Mouse (Mus musculus) brain, adult 2 months (tissue): ENCODE data around the gene Pde4dip.

ENCODE experiments used
- DNase-seq: peaks from one replicate; pipeline ENCODE4 v3.0.0; 2011; ENCODE audit warnings: low read depth, low spot score

Gene Pde4dip

DNA sequence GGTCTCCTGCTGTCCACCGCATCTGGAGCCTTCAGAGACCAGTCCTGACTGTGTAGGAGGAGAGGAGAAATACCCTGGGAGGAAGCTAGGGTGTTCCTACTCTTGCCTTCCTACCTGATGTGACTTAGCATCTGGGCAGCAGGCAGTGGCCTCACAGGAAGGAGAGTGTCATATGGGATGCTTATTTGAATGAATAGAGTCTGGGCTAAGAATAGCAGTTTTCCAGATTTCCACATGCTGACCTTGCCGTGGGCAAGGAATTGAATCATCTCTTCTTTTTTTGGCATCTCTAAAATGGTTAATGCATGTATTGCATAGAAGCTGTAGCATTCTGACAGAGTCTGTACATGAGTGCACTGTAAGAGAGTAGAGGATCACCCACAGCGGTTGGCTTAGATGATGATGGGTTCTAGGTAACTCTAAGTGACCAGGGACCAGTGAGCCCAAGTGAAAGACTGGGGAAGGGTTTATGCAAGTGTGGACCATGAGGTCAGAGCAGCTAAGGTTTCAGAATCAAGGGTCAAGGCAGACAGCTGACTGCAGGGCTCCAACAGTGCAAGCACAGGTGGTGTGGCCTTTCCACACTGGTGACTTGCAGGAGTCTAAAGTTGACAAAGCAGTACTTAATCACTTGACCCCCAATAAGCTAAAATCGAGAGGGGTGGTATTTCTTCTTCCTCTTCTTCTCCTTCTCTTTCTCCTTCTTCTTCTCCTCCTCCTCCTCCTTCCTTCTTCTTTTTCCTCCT lies 202.0 kb downstream of the Pde4dip start:
- peak; percentile 57 for DNase-seq

DNA sequence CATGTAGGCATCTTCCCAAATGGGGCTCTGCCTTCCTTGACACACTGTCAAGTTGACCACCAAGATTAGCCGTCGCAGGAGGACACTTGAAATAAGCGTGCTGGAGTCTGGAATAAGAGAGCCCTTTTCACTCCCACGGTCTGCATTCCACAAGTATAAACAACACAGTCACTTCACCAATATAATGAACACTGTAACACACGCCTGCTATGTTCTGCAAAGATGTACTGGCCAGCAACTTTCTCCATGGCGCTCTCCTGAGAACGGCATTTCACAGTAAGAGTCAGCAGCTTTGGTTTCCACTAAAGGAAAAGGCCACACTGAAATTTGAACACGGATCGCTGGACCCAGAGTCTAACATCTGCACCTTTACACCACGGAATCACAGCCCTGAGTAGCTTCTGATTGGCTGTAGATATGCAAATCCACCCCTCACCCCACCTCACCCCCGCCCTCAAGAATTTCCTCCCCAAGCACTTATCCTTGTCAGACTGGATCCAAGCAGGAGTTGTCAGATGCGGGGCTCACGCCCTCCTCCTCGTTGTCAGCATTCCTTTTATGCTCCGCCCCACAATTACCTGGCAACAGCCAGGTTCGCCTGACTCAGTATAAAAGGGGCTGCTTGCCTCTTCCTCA lies 204.8 kb downstream of the Pde4dip start:
- DNase-seq = peak; percentile 44

DNA sequence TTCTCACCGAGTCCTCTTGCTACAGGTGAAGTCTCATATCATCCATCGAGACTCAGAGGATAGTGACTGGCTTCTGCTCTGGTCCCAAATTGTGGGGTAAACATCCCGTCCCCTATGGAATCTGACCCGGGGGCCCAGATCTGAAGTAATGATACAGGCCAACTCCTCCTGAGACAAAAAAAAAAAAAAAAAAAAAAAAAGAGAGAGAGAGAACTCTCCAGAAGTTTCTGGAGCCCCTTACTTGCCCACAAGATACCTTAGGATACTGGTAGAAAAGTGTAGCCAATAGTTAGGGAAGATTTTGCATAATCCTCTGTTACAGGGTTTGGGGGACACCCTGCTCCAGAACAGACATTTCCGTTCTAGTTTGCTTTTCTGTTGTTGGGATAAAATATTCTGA lies 205.9 kb downstream of the Pde4dip start:
- DNase-seq = no peak

DNA sequence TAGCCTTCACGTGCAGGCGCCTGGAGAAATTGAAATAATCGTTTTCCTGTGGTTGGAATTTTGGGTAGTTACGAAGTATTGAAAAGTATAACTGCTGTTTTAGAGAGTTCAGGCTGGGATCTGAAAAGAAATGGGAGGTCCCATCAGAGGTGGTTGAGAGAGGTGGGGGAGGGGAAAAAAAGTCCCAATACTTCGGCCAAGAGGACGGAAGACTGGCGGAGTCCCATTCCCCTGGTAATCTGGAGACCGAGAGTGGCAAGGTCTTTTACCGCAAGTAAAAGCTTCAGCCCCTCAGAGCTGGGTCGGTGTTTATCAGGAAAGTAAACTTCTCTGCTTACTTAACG lies 206.4 kb downstream of the Pde4dip start:
- no peak for DNase-seq

DNA sequence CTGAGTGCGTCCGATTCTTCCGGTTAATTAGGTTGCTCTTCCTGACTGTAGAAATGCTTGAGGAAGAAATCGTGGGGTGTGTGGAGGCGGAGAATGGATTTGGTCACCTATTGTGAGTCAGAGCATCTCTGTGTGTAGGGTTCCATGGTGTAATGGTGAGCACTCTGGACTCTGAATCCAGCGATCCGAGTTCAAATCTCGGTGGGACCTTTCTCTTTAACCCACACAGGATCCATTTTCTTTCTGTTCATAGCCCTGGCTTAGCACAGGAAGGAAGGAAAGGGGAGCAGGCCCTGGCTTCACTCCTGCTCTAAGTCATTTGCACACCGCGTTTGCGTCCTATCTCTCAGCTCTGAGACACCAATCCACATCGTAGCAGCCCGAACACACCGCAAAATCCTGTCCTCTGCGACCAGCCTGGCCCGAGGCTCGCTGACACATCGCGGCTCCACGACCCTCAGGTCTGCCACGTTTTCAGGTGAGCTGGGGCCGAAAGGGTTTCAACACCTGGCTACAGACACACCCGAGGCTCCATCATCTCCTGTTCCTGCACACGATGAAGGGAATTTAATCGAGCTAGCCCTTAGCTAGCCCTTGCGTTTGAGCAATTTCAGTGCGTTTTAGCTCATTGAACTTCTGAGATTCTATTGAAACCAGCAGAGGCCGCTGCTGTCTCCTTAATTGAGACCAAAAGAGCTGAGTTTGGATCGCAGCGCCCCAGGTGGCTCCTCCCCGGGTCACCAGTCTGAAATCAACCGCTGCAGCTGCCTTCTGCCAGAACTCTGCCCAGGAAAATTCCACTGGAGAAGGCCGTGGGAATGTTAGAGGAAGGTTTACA lies 207.0 kb downstream of the Pde4dip start:
- peak; percentile 85 for DNase-seq

DNA sequence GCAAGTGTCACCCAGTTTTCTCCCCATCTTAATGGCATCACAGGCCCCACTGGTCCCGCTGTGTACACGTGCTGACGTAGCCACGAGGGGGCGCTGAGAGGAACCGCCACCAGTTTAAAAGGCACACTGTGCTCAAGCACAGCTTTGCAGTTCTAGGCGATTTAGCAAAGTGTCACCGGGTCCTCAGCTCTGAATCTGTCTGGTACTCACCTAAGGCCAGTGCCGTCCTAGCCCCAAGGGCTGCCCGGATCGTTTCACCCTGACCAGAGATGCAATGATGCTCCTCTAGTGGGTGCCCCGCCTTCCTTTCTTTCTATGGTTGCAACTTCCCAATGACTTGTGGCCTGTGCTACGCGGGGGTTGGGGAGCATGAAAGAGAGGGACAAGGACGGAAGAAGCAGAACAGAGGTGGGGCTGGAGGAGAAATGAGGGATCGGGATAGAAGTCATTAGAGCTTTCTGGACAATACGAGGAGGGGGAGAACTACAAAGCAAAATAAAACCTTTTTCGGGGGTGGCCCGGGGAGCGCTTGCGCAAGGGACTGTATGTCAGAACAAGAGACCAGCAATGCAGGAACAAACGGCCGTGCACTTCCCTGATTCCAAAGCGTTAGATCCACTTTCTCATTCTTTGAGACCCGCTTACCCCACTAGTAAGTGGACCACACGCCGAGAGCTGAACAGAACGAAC lies 207.7 kb downstream of the Pde4dip start:
- DNase-seq = peak; percentile 83

DNA sequence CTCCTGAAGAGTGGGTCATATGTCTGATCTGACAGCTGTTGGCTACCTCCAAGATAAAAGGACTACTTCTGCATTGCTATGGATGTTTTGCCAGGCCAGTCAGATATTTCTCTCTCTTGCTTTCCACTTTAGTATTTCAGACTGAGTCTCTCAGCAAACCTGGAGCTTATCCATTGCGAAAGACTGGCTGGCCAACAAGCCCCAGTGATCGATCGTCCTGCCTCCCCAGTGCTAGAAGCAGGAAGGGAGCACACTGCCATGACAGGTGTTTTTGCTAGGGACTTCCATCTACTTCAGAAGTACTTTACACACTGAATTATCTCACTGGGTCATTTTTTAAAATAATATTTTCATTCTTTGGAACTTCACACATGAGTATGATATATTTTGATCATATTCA lies 210.1 kb downstream of the Pde4dip start:
- no peak for DNase-seq

DNA sequence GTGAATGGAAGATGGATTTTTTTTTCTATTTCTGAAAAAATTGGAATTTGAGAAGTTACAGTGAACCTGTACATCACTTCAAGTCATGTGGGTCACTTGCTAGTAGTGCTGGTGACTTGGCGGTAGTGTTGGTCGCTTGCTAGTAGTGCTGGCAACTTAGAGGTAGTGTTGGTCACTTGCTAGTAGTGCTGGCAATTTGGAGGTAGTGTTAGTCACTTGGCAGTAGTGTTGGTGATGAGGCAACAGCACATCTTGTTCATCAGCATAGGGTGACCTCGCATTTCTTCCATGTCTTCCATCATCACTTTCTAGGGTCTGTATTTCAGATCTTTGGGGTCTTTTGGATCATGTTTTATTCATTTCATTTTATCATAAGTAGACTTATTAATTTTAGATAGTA lies 212.4 kb downstream of the Pde4dip start:
- DNase-seq = no peak

DNA sequence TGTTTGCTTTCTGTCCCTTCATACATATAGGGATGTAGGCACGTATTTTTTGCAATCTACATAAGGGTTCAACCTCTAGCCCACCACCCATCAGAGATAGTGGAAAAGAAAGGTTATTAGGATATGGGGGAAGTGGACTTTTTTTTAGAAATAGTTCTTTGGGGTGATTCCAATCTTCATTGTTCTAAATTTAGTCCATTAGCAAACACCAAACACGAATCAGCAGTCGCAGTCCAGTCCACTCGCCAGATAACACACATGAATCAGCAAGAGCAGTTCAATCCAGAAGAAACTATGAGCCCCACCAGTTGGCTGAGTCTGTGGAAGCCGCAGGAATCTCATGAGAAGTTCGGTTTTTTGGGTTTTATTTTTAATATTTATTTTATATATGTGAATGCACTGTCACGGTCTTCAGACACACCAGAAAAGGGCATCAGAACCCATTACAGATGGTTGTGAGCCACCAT lies 213.8 kb downstream of the Pde4dip start, which contains the start of gene Gm17651:
TSS of gene Gm17651 (minus strand) at position 51 of the 467 bp plus-strand sequence.
- no peak for DNase-seq

DNA sequence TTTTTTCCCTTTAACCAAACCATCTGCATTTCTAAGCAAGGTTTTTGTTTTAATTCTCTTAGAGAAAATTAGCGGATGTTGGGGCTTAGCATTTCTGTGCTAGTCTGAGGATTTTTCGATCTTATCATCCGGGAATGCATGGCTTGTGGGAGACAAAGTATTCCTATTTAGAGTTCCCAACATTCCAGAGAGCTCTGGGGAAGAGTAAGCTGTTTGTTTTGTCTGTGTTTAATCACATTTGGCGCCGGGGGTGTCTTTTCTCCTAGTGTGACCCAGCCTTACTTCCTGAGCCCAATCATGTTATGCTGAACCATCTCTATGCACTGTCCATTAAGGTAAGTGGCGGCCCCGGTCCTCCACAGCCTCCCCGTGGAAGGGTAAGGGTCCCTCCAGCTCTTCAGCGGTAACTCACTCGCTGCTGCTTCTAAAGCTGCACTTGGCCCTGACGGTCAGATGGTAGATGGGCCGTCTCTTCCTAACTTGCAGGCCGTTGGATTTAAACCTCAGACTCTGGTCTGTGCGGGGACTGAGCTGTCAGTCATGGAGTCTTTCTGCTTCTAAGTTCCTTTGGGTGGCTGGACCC lies 221.3 kb downstream of the Pde4dip start:
- DNase-seq = no peak

DNA sequence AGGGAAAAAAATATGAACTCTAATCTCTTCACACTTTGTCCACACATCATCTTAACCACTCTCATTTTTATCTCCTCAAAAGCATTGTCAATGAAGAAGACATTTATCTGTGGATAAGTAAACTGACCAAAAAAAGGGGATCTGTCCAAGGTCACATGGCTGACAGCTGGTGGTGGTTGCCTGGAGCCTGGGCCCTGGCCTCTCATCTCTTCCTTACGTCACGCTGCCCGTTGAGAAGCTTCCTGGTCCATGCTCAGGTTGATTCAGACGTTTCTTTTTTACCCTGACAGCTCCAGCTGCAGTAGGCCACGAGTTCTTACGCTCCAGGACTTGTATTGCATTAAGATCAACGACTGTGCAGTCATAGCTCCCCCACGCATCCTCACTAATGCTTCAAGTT lies 222.4 kb downstream of the Pde4dip start:
- no peak for DNase-seq

DNA sequence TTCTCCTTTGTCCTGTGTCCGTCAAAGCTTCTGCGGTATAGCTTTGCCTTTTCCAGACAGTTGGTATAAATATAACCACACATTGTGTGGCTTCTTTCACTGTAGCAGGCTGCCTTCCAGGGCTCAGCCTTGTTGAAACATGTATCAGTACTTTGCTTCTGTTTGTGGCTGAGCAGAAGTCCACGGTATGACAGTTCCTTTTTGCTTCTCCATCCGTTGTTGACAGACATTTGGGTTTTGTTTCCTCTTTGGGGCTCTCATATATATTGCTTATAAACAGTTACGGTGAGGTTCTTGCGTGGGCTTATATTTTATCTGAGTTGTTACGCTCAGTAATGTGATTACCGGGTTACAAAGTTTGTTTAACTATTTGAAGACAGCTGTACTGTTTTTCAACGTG lies 223.0 kb downstream of the Pde4dip start:
- no peak for DNase-seq

DNA sequence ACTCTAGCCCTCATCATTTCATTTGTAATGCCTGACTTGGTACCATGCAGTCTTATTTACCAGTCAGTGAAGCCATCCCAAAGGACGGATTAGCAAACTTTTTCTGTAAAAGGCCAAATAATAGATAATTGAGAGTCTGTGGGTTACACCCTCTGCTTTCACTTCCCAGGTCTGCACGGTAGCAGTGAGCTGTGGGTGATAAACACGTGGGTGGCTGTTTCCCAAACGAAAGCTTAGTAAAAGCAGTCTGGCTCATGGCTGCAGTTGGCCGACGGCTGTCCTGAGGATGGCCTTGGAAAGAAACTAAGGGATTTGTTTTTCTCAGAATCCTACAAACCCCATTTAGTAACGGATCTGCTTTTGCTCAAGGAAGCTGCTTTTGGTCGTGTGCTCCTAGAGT lies 227.3 kb downstream of the Pde4dip start:
- peak; percentile 41 for DNase-seq

DNA sequence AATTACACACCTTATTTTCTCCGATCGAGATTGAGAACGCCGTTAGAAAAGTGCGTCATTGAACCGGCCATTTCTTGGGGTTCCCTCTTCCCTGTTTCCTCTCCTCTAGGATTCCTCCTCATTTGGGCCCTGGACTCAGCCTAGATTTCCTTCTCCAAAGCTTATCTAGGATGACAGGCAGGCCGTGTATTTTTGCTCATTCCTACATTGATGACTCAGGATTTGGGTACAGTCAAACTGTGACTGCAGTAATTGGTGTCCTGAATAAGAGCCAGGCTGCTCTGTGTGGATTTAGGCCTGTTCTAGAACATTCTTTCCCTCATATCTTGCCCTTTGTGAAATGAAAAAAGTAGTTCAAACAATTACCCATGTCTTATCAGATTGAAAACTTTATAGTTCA lies 228.8 kb downstream of the Pde4dip start:
- DNase-seq = peak; percentile 64

DNA sequence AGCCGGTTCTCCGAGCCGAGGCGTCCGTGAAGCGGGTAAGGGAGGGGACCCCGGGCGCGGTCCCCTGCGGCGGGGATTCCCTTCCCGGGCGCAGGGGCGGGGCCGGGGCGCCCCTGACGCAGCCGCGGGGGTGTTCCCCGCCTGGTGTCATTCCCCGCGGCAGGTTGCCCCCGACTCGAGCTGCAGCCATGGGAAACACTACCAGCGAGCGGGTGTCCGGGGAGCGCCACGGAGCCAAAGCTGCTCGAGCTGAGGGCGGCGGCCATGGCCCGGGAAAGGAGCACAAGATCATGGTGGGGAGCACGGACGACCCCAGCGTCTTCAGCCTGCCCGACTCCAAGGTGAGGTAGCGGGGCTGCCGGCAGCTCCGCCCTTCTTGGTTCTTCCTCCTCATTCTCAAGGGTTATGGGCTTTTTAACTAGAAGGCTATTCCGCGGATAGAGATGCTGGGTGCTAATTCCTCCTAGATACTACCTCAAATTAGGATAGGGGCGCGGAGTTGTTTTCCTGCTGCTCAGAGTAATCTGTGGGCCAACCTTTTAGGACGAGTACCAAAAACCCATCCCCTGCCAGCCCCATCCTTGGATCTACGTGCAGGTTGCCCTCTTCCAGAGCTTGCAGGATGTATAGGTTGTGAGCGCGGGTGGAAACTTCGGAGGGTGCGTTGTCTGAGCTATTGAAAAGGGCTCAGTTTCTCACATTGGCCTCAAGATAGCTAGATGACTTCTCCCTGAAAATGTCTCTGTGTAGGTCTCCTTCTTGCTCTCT lies 229.9 kb downstream of the Pde4dip start:
- DNase-seq = peak; percentile 76

DNA sequence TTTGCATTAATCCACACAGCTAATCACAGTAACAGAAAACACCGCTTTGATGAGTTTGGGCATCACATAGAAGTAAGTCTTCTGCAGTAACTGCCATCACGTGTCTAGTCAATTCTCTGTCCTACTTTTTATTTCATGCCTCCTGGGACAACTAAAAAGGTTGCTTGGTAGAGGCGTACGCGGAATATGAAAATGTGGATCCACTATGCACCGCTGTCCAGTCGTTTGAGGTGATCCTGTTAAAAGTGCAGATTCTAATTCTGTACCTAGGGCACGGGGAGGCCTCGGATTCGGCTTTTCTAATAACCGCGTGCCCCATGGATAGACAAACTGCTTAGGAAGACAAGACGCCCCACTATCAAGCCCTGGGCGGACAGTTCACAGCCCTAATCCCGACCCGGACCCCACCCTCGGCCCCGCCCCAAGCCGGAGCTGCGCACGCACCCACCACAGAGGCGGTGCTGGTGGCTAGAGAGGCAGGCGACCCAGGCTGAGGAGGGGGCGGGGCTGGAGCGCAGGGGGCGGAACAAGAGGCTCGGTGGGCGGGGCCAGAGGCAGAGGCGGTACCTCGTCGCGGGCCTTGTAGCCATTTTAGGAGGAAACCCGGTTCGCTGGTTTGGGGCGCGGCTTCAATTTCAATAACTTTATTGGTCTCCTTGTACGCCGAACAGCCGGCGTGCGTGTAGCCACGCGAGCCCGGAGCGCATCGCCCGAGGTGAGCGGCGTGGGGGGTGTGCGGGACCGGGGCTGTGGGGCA lies 230.7 kb downstream of the Pde4dip start, which contains the start of gene Prkab2:
TSS of gene Prkab2 (plus strand) at position 539 of the 757 bp plus-strand sequence.
- DNase-seq = peak; percentile 99

DNA sequence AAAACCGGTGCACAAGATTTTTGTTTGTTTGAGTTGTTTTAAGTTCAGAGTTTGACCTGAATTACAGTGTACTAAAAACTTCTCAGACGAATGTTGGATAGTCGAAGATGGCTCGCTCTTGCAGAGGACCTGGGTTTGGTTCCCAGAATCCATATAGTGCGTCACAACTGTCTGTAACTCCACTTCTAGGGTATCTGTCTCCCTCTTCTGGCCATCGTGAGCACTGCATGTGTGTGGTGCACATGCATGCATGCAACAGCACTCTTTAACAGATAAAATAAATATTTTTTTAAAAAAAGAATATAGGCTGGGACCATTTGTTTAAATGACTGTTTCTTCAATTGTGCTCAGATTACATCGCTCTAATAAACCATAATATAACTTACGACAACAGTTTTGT lies 233.6 kb downstream of the Pde4dip start:
- DNase-seq = no peak

DNA sequence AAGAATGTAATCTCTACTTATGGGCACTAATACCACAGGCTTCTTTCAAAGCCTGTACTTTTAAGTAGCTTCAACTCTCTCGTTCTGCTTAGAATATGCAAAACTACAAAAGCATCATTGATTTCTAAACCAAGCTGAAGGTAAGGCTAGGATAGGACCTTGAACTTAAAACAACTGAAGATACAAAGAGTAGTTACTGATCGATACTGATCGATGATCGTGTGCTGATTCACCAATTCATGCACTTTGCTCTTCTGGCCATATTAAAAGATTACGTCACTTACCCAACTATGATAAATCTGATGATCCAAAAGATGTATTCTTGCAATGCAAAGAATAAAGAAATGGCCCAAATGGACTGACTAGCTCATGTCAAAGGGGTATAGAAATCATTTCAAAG lies 234.7 kb downstream of the Pde4dip start:
- DNase-seq = no peak

DNA sequence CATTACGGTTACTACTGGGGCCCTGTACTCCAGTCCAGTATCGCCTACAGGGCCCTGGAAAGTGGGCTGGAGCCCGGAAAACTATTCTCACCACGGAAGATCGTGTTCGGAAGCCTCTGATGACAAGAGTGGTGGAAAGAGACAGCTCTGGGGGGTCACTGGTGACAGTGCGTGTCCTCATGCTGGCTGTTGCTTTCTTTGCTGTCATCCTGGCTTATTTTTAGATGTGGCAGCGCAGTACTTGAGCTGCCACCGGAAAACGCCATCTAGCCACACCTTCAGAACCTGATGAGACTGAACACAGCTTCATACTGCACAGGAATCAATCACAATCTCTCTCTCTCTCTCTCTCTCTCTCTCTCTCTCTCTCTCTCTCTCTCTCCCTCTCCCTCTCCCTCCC lies 236.9 kb downstream of the Pde4dip start:
- DNase-seq = no peak

DNA sequence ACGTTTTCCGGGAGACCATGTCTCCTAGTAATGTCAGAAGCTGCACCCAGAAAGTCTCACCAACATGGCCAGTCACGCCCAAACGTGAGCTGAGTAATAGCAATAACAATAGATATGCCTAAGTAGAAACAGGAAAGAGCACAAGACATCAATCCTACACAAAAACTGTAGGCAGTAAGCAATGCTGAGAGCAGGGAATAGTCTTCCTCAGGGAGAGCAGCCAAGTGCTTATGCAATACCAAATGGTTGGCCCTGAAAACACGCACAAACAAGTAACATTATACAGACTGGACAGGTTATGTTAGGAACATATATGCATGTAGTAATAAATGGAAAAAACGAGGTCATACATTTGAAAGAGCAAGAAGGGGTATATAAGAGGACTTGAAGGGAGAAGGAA lies 239.0 kb downstream of the Pde4dip start:
- no peak for DNase-seq
